Mouse (Mus musculus) gastrocnemius, postnatal 10 days (tissue): ENCODE results near the gene Etv2. TPM values are rescaled to one million over a fixed set of nuclear protein-coding genes. Genes with fewer than 3 reads are reported as not detected.
A peak's percentile ranks its signal among the peaks of the same experiment; 100 is the strongest.

Experiments
- DNase-seq: peaks from one replicate; pipeline ENCODE4 v3.0.0; 2021; ENCODE audit warnings: mixed read lengths
- long read RNA-seq, 2 experiments: library from polyadenylated mRNA; stranded (forward); transcript quantifications; one replicate each; pipeline ENCODE4 v2.0.0; 2021
- total RNA-seq, 2 experiments: library from RNA; stranded (reverse); gene quantifications; 2 replicates each; pipeline ENCODE4 v1.2.3; 2021

The Etv2 gene
- not detected for total RNA-seq
- long read RNA-seq, experiment 1, result 0 reads
- long read RNA-seq, experiment 2, result 0 reads

GRCm38 (mm10) chr7:30635752-30636151, at the start of gene Etv2:
Gene Etv2 (minus strand): TSS chr7:30635852.
- DNase-seq, result no peak

- DNase-seq, result no peak
These were observed 47.8 kb upstream of the Etv2 start for GRCm38 (mm10) chr7:30683425-30683824.

- no peak for DNase-seq
These were observed 46.2 kb upstream of the Etv2 start for GRCm38 (mm10) chr7:30681897-30682296.

GRCm38 (mm10) chr7:30678263-30678975, 42.8 kb upstream of the Etv2 start:
- DNase-seq, result peak; percentile 52

- DNase-seq, result no peak
These were observed 35.8 kb upstream of the Etv2 start, which contains the start of gene Pmis2 for GRCm38 (mm10) chr7:30671480-30671879. Gene Pmis2 (minus strand): TSS chr7:30671605.

GRCm38 (mm10) chr7:30669229-30669628, 33.6 kb upstream of the Etv2 start:
- no peak for DNase-seq

GRCm38 (mm10) chr7:30665321-30665720, 29.7 kb upstream of the Etv2 start:
- DNase-seq, result no peak

- DNase-seq, result peak; percentile 88
These were observed 29.0 kb upstream of the Etv2 start, which contains the start of gene Haus5 for GRCm38 (mm10) chr7:30664529-30665200. Gene Haus5 (minus strand): TSS chr7:30664994.

GRCm38 (mm10) chr7:30649591-30650540, 14.2 kb upstream of the Etv2 start, which contains the start of gene Rbm42:
Gene Rbm42 (minus strand): TSS chr7:30650317.
- DNase-seq, result peak; percentile 95

GRCm38 (mm10) chr7:30639083-30639482, 3.4 kb upstream of the Etv2 start:
- DNase-seq, result no peak

GRCm38 (mm10) chr7:30636395-30636794, 743 bp upstream of the Etv2 start:
- DNase-seq, result no peak

- peak; percentile 60 for DNase-seq
These were observed 1.0 kb downstream of the Etv2 start for GRCm38 (mm10) chr7:30634621-30635020.

GRCm38 (mm10) chr7:30633762-30634412, 1.8 kb downstream of the Etv2 start:
- no peak for DNase-seq

- DNase-seq, result no peak
These were observed 6.6 kb downstream of the Etv2 start for GRCm38 (mm10) chr7:30629013-30629412.

- no peak for DNase-seq
These were observed 9.0 kb downstream of the Etv2 start for GRCm38 (mm10) chr7:30626647-30627046.

- peak; percentile 87 for DNase-seq
These were observed 9.9 kb downstream of the Etv2 start, which contains the start of gene Cox6b1 for GRCm38 (mm10) chr7:30625530-30626384. Gene Cox6b1 (minus strand): TSS chr7:30626151.

GRCm38 (mm10) chr7:30619202-30619601, 16.4 kb downstream of the Etv2 start:
- no peak for DNase-seq

GRCm38 (mm10) chr7:30618658-30619057, 17.0 kb downstream of the Etv2 start:
- DNase-seq, result no peak

GRCm38 (mm10) chr7:30615049-30615760, 20.4 kb downstream of the Etv2 start:
- no peak for DNase-seq

- DNase-seq, result no peak
These were observed 21.2 kb downstream of the Etv2 start for GRCm38 (mm10) chr7:30614454-30614853.
